Mouse (Mus musculus): ENCODE measurements around the gene Hoxd4.

The Hoxd4 gene

DNA sequence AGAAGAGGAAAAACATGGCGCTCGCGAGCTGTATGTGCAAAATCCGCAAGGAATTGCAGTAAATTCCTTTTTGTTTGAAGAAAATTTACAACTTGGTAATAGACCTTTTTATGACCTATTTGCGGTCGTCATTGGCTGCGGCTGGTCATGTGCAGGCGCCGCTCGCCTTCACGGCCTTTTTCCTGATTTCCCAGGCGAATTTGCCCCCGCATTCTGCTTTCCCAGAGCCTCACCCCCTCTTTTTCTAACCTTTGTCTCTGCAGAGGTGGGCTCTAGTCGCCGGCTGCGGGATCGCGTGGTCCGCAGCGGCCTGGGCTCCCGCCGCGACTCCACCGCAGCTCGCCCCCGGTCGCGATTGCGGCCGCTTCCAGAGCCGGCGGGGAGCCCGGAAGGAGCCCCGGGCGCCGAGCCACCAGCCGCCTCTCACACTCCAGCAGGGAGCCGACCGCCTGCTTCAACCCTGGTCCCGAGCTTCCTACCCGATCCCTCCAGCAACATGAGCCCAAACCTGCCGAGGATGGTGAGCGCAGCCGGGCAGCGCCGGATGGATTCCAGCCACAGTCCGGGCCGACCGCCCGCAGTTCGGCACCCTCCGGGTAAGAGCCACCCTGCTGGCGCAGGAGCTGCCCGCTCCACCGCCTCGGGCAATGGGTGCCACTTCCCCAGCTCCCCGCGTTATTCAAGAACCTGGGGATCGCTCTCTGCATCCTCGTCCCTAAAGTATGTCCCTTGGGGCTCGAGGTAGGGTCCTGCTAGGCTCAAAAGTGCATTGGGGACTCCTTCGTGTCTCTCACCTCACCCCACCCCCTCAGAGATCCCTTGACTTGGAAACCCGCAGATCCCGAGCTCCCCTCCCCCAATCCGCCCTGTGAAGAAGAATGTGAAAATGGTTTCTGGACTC is at the start of gene Hoxd4, which contains the start of gene Hoxd3:
Gene Hoxd4 (plus strand): TSS at position 209 of the 901 bp plus-strand sequence.
Gene Hoxd3 (plus strand): TSS at position 207 of the 901 bp plus-strand sequence.
- DNase-seq (ENCODE audit: low spot score): no peak

DNA sequence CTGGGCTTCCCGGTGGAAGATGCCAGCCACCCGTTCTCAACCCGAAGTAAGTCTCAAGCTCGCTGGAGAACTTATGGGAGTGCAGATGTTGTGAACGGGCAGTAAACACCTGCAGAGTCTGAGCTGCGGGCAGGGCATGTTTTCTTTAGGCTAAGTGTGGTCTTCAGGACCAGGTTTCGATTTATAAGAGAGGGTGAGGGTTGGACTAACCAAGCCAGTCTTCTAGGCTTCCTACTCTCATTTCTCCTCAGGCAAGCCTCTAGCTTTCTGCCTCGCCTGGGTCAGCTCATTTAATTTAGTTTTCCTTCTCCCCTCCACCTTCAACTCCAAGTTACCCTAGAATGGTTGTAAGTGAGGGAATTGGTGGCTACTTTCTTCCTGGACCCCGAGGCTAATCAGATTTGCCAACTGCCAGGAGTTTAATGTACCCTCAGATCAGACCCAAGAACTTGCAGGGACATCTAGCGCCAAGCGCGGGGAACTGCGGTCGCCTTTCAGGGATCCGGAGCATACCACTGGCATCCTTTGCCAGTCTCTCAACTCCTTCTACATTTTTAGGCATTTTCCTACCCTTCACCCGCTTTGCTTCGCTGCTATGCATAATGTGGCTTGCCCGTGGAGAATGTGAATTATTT is 48.3 kb upstream of the Hoxd4 start:
- DNase-seq (ENCODE audit: low spot score): no peak

DNA sequence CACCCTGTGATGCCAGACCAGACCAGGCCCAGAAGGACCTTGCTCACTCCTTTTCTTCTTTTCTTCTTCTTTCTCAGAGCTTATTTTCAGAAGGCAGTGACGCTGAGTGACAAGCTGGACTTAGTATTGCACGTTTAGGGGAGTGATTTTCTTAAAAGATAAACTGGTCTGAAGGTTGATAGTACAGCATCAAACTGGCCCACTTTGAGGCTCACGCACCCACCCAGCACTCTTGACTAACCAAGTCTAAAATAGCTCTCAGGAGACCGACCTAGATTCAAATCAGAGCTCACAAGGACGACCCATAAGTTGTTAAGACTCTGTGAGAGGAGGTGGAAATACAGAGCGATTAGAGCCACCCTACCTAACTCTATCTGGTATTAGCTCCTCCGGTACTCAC is 45.3 kb upstream of the Hoxd4 start:
- DNase-seq (ENCODE audit: low spot score): no peak

DNA sequence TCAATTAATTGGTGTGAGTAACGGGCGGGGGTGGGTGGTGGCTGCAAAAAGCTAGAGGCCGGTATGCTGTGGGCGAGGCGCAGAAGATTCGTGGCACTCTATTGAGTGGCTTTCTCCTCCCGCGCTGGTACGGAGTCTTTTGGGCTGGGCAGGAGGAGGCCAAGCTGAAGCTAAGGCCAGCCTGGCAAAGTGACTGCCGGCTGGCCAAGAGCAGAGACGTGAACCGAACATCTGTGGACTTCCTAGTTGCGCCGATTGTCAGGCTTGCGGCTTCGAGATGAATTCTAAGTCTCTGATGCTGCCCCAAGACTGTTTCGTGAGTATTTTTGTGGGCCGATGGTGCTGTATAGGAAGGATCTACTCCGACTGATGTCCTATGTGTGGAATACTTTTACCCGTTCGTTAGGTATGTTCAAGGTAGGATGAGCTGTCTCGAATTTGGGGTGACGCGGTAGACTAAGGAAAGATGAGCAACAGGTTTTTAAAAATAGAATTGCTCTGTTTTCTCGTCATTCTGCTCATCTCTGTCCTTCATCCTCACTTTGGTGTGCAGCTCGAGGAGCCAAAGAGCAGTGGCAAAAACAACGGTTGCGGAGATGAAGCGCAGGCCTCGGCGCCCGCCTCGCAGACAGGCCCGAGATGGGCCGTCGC is 44.4 kb upstream of the Hoxd4 start:
- no peak for DNase-seq (ENCODE audit: low spot score)

DNA sequence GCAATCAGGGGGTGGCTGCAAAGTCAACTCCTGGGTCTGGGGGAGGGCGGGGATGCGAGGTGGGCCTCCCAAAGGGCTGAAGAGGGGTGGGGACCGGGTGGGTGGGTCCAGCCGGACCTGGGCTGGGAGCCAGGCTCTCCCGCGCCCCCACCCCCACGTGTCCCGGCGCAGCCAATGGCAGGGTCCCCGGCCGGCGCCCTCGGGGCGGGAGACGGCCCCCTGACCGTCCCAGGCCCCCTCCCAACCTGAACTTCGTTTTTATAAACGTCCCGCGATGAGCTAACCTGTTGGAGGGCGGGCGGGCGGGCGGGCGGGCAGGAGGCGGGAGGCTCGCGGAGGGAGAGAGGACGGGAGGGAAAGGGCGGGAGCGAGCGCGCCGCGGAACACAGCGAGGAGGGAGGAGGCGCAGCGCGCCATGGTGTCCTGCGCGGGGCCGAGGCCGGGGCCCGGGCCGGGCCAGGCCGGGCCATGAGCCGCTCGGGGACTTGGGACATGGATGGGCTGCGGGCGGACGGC is 43.8 kb upstream of the Hoxd4 start, which contains the start of gene Hoxd13:
Gene Hoxd13 (plus strand): TSS at position 469 of the 516 bp plus-strand sequence.
- no peak for DNase-seq (ENCODE audit: low spot score)

DNA sequence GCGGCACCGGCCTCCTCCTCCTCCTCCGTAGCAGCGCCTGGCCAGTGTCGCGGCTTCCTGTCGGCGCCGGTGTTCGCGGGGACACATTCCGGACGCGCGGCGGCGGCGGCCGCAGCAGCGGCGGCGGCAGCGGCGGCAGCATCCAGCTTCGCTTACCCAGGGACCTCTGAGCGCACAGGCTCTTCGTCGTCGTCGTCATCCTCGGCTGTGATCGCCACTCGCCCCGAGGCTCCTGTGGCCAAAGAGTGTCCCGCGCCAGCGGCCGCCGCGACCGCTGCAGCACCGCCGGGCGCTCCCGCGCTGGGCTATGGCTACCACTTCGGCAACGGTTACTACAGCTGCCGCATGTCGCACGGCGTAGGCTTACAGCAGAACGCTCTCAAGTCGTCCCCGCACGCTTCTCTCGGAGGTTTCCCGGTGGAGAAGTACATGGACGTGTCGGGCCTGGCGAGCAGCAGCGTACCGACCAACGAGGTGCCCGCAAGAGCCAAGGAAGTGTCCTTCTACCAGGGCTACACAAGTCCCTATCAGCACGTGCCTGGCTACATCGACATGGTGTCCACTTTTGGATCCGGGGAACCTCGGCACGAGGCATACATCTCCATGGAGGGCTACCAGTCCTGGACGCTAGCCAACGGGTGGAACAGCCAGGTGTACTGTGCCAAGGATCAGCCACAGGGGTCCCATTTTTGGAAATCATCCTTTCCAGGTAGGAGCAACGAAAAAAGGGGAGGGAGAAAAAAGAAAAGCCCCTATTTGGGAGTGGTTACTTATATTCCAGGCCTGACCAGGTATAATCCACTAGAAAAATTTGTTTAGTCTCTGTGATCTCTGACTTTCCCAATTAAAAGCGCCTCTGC is 43.1 kb upstream of the Hoxd4 start:
- DNase-seq (ENCODE audit: low spot score): no peak

DNA sequence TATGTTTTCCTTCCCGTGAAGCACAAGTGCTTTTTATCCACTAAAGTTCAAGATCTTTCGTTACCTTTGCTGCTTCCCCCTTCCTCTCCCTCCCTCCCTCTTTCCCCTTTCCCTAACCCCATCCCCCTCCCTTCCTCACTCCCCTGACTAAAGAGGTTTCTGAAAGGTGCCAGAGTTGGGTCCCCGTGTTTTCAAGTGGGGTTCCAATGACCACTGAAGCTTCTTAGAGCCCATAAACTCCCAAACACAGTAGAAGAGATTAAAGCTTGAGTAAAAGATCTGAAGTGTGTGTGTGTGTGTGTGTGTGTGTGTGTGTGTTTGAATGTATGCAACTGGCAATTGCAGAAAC is 42.5 kb upstream of the Hoxd4 start:
- DNase-seq (ENCODE audit: low spot score): no peak

DNA sequence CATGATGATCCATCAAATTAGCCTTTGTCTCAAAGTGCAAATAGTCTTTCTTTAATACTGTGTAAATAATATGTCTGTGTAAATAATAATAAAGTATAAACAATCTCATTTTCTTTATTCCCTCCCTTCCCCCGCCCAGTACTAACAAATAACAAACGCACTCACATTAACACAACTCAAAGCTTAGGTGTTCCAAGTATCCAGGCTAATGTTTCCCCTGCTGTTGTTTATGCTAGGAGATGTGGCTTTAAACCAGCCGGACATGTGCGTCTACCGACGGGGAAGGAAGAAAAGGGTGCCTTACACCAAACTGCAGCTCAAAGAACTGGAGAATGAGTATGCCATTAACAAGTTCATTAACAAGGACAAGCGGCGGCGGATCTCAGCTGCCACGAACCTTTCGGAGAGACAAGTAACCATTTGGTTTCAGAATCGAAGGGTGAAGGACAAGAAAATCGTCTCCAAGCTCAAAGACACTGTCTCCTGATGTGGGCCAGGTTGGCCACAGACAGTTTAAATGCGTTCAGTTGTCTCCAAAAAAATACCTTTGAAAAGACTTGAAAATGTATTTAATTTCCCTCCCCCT is 42.0 kb upstream of the Hoxd4 start:
- no peak for DNase-seq (ENCODE audit: low spot score)

DNA sequence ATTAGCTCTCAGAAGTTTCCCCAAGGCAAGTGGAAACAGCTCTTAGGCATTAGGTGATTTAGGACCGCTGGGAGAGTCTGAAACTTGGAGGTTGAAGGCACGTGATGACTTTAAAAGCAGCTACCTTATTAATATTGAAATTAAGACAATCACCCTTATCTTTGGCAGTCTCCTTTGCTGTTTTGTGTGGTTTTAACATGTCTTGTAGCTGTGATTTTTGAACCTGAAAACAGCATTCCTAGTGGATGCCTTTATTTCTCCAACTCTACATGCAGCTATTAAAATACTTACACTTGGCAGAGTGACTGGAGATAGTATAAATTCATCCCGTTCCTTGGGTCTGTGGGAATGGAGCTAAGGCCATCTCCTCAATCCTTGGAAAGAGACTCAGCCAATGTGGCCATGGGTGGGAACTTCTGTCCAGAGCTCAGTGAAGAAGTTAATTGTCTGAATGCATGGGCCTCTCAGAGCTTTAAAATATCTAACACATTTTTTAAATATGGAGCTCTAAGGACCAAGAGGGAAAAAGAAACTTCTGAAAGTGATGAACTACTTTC is 41.0 kb upstream of the Hoxd4 start:
- DNase-seq (ENCODE audit: low spot score): no peak

DNA sequence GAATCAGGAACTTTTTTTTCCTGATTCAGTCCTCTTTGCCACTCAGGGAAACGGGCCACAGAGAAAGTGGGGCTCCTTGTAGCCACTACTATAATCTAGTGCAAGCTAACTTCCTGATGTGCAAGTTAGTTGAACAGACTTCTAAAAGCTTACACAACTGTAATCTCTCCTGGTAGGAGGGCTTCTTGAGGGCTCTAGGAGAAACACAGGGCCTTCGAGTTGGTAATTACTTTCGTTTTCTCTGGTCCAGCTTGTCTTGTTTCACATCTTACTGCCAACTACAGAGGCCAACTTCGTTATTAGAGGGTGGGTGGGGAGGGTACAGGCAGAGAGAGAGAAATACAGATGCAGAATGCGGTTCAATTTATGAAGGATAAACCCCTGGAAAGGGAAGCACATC is 39.9 kb upstream of the Hoxd4 start:
- DNase-seq (ENCODE audit: low spot score): no peak

DNA sequence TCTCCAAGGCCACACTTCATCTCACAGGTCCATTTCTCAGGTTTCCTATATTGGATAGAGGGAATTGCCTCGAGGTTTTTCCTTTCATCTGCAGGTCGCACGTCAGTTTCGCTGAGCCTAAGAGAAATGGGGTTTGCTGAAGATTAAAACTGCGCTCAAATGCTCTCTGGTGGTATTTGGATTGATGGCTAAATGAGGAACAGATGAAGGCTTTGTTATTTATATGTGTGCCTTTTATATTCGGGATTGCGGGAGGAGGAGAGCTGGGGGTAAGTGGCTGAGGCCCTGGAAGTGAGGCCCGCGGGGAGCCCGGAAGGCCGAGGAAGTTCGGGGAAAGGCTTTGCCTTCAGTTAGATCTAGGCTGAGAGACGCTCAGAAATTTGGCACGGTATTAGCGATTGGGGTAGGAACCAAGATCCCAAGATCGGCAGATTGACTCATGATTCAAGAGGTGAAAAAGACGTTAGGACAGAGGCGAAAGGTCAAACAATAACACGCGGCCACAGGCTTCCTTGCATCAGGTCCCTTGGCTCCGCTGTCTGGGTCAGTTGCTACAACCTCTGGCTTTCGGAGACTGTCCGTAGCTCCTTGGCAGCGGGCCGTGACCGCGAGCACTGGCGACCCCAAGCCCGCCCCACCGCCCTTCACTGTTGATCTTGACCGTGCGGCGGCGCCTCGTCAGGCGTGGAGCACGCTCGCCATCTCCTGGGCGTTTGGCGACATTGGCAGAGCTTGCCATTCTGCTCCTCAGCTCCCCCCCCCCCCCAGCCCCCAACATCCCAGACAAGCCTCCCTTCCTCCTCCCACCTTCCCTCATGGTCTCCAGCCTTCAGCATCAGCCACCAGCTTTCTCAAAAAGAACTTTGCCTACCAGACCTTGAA is 39.0 kb upstream of the Hoxd4 start:
- DNase-seq (ENCODE audit: low spot score): peak; percentile 39

DNA sequence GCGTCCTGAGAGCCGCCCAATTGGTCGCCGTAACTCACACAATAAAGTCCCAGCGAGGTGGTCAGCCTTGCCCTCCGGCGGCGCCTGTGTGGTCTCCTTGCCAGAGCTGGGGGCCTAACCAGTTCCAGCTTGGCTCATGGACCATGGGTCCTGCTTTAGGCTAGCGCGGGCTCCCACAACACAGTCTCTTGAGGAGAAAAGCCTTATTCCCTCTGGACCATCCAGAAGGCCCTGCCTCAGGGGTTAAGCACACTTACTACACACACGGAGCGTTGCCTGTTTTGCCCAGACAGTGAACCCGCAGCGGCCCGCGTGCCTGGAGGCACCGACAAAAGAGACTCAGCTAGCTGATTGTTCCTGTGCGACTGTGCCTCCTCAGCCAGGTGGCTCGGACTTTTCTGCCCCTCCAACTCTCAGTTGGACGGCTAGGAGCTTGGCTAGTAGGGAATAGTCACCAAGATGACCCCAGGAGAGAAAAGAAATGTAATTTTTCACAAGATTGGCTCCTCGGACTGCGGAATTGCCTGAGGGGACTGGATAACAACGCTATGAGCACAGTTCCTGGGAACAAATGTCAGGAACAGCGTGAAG is 37.8 kb upstream of the Hoxd4 start:
- DNase-seq (ENCODE audit: low spot score): no peak

DNA sequence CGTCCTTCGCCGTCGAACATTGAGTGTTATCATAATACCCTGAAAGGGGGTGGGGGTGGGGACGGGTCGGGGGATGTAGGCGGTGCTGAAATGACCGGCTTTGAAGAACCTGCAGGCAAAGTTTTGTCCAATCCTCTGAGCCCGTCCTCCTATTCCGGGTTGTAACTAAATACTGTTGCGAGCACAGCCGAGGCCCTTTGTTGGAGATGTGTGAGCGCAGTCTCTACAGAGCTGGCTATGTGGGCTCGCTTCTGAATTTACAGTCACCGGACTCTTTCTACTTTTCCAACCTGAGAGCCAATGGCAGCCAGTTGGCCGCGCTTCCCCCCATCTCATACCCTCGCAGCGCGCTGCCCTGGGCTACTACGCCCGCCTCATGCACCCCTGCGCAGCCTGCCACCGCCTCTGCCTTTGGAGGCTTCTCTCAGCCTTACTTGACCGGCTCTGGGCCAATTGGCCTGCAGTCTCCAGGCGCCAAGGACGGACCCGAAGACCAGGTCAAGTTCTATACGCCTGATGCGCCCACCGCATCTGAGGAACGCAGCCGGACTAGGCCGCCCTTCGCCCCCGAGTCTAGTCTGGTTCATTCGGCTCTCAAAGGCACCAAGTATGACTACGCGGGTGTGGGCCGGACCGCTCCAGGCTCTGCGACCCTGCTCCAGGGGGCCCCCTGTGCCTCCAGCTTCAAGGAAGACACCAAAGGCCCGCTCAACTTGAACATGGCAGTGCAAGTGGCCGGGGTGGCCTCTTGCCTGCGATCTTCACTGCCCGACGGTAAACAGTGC is 36.7 kb upstream of the Hoxd4 start, which contains the start of gene Hoxd12:
Gene Hoxd12 (plus strand): TSS at position 133 of the 785 bp plus-strand sequence.
- no peak for DNase-seq (ENCODE audit: low spot score)

DNA sequence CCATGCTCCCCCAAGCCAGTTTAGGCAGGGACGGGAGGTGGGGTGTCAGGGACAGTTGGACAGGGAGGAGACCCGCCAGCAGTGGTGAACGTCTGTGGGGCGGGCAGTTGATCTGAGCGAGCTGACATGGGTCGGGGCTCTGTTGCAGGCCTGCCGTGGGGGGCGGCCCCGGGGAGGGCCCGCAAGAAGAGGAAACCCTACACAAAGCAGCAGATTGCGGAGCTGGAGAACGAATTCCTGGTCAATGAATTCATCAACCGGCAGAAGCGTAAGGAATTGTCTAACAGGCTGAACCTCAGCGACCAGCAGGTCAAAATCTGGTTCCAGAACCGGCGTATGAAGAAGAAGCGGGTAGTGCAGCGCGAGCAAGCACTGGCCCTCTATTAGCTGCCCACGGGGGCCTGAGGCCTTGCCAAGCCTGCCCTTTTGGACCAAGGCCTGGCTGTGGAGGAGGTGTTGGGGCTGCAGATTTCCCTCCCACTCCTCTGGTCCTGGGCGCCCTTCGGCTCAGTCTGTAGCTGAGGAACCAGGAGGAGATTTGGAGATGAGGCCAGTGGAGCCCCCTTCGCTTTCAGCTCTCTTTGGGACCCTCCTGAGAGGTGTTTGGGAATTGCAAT is 36.0 kb upstream of the Hoxd4 start:
- no peak for DNase-seq (ENCODE audit: low spot score)

DNA sequence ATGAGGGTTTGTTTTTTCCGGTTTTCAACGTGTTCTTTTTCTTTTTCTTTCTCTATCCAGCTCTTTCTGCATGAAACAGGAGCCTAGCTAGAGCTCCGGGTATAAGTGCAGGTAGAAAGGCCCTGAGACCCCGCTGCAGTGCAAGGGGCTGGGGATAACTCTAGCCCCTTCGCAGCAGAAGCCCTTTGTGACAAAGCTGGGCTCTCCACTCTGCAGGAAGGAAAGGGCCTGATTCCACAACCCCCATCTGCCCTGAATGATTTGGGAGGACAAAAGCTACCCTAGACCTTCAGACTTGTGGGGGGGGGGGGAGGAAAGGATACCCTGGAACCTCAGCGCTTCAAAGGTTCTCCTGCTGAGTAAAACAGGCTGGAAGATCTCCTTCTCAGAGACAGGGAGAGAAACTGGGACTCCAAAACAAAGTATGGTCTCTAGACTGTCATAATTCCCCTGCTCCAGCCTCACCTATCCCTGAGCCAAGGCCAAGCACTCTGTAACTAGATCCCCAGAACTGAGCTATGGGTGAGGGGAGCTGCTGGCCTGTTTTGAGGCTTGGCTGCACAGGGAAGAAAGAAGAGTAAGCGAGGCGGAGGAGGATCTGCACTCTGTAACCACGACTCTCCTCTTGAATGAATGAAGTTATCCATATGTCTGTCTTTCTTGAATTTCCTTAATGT is 35.2 kb upstream of the Hoxd4 start:
- no peak for DNase-seq (ENCODE audit: low spot score)

DNA sequence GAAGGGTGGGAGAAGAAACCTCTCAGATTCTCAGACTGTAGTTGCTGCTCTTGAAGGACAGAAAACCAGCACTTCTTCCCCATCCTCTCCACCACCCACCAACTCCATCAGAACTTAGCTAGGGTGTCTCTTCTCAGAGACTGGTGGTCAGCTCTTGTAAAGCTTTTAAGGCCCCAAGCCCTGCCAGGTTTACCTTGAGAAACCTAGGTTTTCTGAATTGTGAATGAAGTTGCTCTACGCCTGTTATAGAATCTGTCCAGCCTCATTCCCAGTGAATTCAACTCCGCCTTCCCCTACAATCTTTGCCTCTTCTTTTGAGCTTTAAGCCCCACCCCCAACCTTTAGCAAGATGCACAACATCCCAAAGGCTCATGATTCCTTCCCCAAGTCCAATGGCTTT is 34.6 kb upstream of the Hoxd4 start:
- DNase-seq (ENCODE audit: low spot score): no peak

DNA sequence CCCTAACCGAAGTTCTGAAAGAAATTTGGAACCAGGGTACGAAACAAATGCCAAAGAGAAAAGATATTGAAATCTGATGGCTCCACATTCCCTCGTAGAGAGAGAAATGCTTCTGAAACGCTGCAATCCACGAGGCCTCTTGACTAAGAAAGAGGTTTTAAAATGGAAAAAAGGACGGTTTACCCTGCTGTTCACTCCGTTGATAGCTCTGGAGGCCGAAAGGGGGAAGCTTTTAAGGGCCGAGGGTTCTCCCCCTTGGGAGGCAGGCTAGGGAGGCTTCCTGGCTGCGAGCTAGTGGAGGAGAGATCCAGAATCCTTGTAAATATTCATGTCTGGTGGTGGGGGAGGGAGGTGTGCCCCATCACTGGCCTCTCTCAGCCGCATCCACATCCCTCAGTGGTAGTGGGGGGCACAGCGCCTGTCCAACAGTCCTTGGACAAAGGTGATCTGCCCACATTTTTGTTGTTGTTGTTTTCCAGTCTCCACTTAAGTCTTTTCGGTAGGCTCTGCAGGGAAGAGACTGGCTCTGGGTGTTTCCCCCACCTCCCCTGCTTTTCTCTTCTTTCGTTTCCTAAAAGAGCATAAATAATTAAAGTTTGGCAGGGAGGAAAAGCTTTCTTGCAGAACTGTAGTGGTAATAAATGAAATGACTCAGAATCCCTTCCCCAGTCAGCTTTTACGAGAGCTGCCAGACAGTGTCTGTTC is 32.7 kb upstream of the Hoxd4 start, which contains the start of gene Hoxd11:
Gene Hoxd11 (plus strand): TSS at position 667 of the 705 bp plus-strand sequence.
- no peak for DNase-seq (ENCODE audit: low spot score)
